Mouse (Mus musculus): ENCODE results near the gene Cyp2r1. TPM values are rescaled to one million over a fixed set of nuclear protein-coding genes. Genes with fewer than 3 reads are reported as not detected.

Cyp2r1 gene
- polyA plus RNA-seq, 1 experiment from 2014 or later = 2.4 TPM

Other genes starting within 250 kb of the Cyp2r1 start
- 5.0 TPM in 2 replicates for gene Pde3b, start 147.7 kb downstream of the Cyp2r1 start, polyA plus RNA-seq (2015; fragmentation: Nextera tagmentation; extraction: Ambion mirVana)
- gene Calca, start 73.4 kb upstream of the Cyp2r1 start, polyA plus RNA-seq (2015; fragmentation: Nextera tagmentation; extraction: Ambion mirVana) = 1.6 and 1.8 TPM in 2 replicates
- gene Calcb, start 155.7 kb upstream of the Cyp2r1 start, polyA plus RNA-seq (2015; fragmentation: Nextera tagmentation; extraction: Ambion mirVana) = 0.35 and 0.60 TPM in 2 replicates
- gene Insc, start 180.7 kb upstream of the Cyp2r1 start, polyA plus RNA-seq (2015; fragmentation: Nextera tagmentation; extraction: Ambion mirVana) = 3.7 and 4.1 TPM in 2 replicates